Mouse (Mus musculus): ENCODE measurements at regions not wholly inside any gene's neighbourhood (a gene's known extent, or its start where the extent isn't known, plus 50 kb on each side); places are given as distances from the start of the nearest gene placed in this dataset.

DNA sequence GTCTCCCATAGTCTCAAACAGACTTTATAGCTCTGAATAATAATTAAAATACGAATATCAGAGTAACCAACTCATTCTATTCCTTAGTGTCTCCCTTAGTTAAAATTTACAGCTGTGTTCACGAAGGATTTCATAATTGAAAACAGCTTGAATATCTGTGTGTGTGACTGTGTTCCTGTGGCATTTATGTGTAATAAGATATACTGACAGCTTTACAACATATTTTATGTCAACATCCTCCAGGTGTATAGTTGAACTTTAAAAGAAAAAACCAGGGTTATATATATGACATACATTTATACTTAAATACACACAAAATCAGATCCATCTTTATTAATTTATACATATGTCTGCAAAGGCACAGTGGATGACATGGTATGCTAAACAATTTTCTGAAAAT, 764.7 kb downstream of the Plod2 start:
- Histone ChIP-seq H3K9ac (ENCODE audit: low read depth, low read length) (no peak overlapping the region), H3K27ac (no peak overlapping the region), H3K9me3 (replicated peaks; ENCODE audit: low read length) (no peaks in the 10 kb centered on the region), H3K4me3 (replicated peaks; ENCODE audit: low read depth, low read length) (no peak overlapping the region), H3K4me2 (ENCODE audit: low read length) (no peak overlapping the region), H3K36me3 (ENCODE audit: insufficient read depth, low read length) (no peaks in the 10 kb centered on the region), H3K4me1 (replicated peaks; ENCODE audit: insufficient read depth, low read length) (no peaks in the 10 kb centered on the region), H3K27me3 (ENCODE audit: insufficient read depth, low read length) (no peaks in the 10 kb centered on the region)
- 41% methylated on average over 2 of the region's 2 CpGs for WGBS
- TF ChIP-seq CTCF (IDR thresholded peaks at IDR 0.05; ENCODE audit: low read depth), result no peak
- DNase-seq (ENCODE audit: low spot score) (no peak), ATAC-seq (replicated peaks; ENCODE audit: low FRiP score, low read depth) (no peak)

DNA sequence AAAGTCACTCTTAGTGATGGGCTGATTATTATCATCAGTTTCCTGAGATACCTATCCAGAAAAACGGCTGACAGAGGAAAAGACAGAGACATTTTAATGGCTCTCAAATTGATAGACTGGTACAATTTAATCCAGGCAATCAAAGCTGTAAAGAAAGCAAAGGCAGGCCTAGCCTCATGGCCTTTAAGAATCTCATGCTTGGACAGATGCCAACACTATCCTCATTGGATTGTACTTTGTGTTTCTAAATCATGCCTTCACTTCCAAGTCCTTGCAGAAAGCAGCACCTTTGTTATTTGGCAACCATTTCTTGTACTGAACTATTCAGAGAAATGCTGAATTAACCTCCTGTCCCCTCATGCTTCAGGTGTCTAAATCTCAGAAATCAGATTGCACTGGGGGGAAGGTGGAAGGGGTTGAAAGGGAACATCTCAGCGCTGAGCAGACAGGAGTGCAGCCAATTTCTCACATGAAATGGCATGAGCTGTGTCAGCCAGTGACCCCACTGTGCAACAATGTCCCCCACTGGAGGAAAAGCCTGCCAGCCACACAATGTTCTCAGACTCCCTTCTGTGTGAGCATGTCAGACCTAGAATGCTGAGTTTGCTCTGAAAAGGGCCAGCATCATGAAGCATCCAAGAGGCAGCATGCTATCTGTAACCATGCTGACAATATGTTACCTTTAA, 787.1 kb downstream of the Plod2 start:
- H3K4me2 ChIP-seq (ENCODE audit: low read length), result no peak overlapping the region
- peak; percentile 1 for DNase-seq (ENCODE audit: low spot score)
- TF ChIP-seq CTCF (IDR thresholded peaks at IDR 0.05; ENCODE audit: low read depth), result no peak
- no peaks in the 10 kb centered on the region for H3K36me3 ChIP-seq (ENCODE audit: insufficient read depth, low read length)
- H3K4me1 ChIP-seq (replicated peaks; ENCODE audit: insufficient read depth, low read length), result no peaks in the 10 kb centered on the region
- H3K9me3 ChIP-seq (replicated peaks; ENCODE audit: low read length), result no peaks in the 10 kb centered on the region
- H3K9ac ChIP-seq (ENCODE audit: low read depth, low read length), result no peak overlapping the region
- no peak overlapping the region for H3K27ac ChIP-seq
- WGBS, result 35% methylated on average over 2 of the region's 2 CpGs
- no peak for ATAC-seq (replicated peaks; ENCODE audit: low FRiP score, low read depth)
- no peak overlapping the region for H3K4me3 ChIP-seq (replicated peaks; ENCODE audit: low read depth, low read length)
- H3K27me3 ChIP-seq (ENCODE audit: insufficient read depth, low read length), result no peaks in the 10 kb centered on the region
